Mouse (Mus musculus): Measurements from ENCODE around the gene Trp53tg5. TPM values are rescaled to one million over a fixed set of nuclear protein-coding genes. Genes with fewer than 3 reads are reported as not detected.

Trp53tg5 gene
- total and polyA plus RNA-seq, 3 experiments: not detected

DNA sequence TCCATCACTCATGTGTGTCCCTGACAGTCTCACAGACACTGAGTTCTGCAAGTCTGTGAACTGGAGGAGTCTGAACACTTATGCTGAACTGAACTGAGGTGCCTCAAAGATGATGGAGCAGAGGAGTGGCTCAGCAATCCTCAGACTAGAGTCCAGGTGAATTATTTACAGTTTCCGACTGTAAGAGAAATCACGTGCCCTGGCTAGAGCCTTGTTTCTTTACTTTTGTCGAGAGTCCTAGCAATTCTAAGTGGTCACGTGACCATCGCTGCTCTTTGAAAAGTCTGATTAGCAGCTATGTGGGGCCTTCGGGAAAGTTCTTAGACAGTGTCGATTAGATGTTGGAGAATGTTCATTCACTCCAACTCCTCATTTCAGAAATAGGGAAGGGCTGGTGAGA lies 15.6 kb downstream of the Trp53tg5 start:
- dilution Hi-C loops (cut with MboI; ENCODE audit: extremely low pct_ligation_motif_present, extremely low pct_unique_long_range_greater_than_20kb, low sequenced_read_pairs): no loop called here
- Histone ChIP-seq H3K79me2 (replicated peaks; ENCODE audit: control insufficient read depth, extremely low read depth, insufficient read depth, poor library complexity, severe bottlenecking) (peaks cover 11% of the 10 kb centered on the region), H3K4me1 (ENCODE audit: control insufficient read depth in 1 of 2, insufficient read depth in 2 of 2) (peaks cover 7 to 35% of the 10 kb centered on the region in 2 experiments), H3K27ac (ENCODE audit: insufficient read depth, low read depth) (peak overlapping the region; percentile 43), H3K9ac (ENCODE audit: insufficient read depth, low read depth) (peak overlapping the region; percentile 59), H3K36me3 (replicated peaks in 1 of 2; ENCODE audit: control insufficient read depth in 1 of 2, insufficient read depth in 1 of 2, low read length in 1 of 2) (peaks cover 5 to 10% of the 10 kb centered on the region in 2 experiments), H3K27me3 (replicated peaks) (peaks cover 3% of the 10 kb centered on the region), H3K9me3 (replicated peaks; ENCODE audit: low read length) (peaks cover 2% of the 10 kb centered on the region), H3K4me2 (ENCODE audit: insufficient read depth, low read depth, poor library complexity, severe bottlenecking) (peak overlapping the region; percentile 39), H3K4me3 (replicated peaks in 1 of 3; ENCODE audit: low read depth in 2 of 3, low read length in 2 of 3, poor library complexity in 1 of 3) (peak overlapping the region; percentile 30 to 69 (median 35))
- no peak for DNase-seq (ENCODE audit: extremely low read depth)
- no peak for TF ChIP-seq MAFK (IDR thresholded peaks at IDR 0.05; ENCODE audit: insufficient replicate concordance, low read length)
- peak; percentile 69 for TF ChIP-seq USF2 (conservative IDR thresholded peaks at IDR 0.05; ENCODE audit: low read depth, low read length)
- peak; percentile 72 for TF ChIP-seq USF1 (IDR thresholded peaks at IDR 0.05; ENCODE audit: low read depth, low read length)
- TF ChIP-seq JUND (conservative IDR thresholded peaks at IDR 0.05; ENCODE audit: low read depth, low read length): no peak
- no peak for TF ChIP-seq MYC (IDR thresholded peaks at IDR 0.05; ENCODE audit: low read depth, low read length)
- no peak for TF ChIP-seq RCOR1 (conservative IDR thresholded peaks at IDR 0.05; ENCODE audit: low read depth, low read length)
- no peak for TF ChIP-seq CHD1 (IDR thresholded peaks at IDR 0.05; ENCODE audit: low read depth, low read length)
- no peak for TF ChIP-seq PAX5 (IDR thresholded peaks at IDR 0.05; ENCODE audit: low read length)
- TF ChIP-seq CTCF (conservative IDR thresholded peaks at IDR 0.05 in 1 of 2, IDR thresholded peaks at IDR 0.05 in 1 of 2; ENCODE audit: low read depth in 2 of 2, low read length in 2 of 2): no peak
- TF ChIP-seq NELFE (IDR thresholded peaks at IDR 0.05; ENCODE audit: low read depth, low read length): no peak
- TF ChIP-seq MEF2A (IDR thresholded peaks at IDR 0.05; ENCODE audit: borderline replicate concordance, low read depth, low read length): no peak
- TF ChIP-seq BHLHE40 (IDR thresholded peaks at IDR 0.05; ENCODE audit: low read depth, low read length): peak; percentile 61
- in situ Hi-C loops (cut with MboI; ENCODE audit: low pct_ligation_motif_present, low pct_unique_long_range_greater_than_20kb, low sequenced_read_pairs): loop anchor here (5.0 kb wide), 1 partner anchor 36 kb away; no protein-coding TSS in a partner anchor

GRCm38 (mm10) chr2:164456864-164457300 lies 16.6 kb downstream of the Trp53tg5 start, which contains the start of gene Sys1:
TSS of gene Sys1 (plus strand) at chr2:164456964.
- DNase-seq (ENCODE audit: extremely low read depth): peak; percentile 73
- dilution Hi-C loops (cut with MboI; ENCODE audit: extremely low pct_ligation_motif_present, extremely low pct_unique_long_range_greater_than_20kb, low sequenced_read_pairs): no loop called here
- peaks cover 2% of the 10 kb centered on the region for H3K9me3 ChIP-seq (replicated peaks; ENCODE audit: low read length)
- H3K9ac ChIP-seq (ENCODE audit: insufficient read depth, low read depth): peak within 1 kb of the TSS; percentile 83
- peaks cover 3 to 5% of the 10 kb centered on the region in 2 experiments for H3K36me3 ChIP-seq (replicated peaks in 1 of 2; ENCODE audit: control insufficient read depth in 1 of 2, insufficient read depth in 1 of 2, low read length in 1 of 2)
- peaks cover 8% of the 10 kb centered on the region for H3K79me2 ChIP-seq (replicated peaks; ENCODE audit: control insufficient read depth, extremely low read depth, insufficient read depth, poor library complexity, severe bottlenecking)
- H3K4me1 ChIP-seq (ENCODE audit: control insufficient read depth in 1 of 2, insufficient read depth in 2 of 2): peaks cover 7 to 24% of the 10 kb centered on the region in 2 experiments
- in situ Hi-C loops (cut with MboI; ENCODE audit: low pct_ligation_motif_present, low pct_unique_long_range_greater_than_20kb, low sequenced_read_pairs): loop anchor here (5.0 kb wide), 1 partner anchor 35 kb away; no protein-coding TSS in a partner anchor
- peak within 1 kb of the TSS; percentile 43 for H3K27ac ChIP-seq (ENCODE audit: insufficient read depth, low read depth)
- peaks cover 12% of the 10 kb centered on the region for H3K27me3 ChIP-seq (replicated peaks)
- peak within 1 kb of the TSS; percentile 66 to 84 (median 69) for H3K4me3 ChIP-seq (replicated peaks in 1 of 3; ENCODE audit: low read depth in 2 of 3, low read length in 2 of 3, poor library complexity in 1 of 3)
- H3K4me2 ChIP-seq (ENCODE audit: insufficient read depth, low read depth, poor library complexity, severe bottlenecking): peak within 1 kb of the TSS; percentile 53
- TF ChIP-seq KAT2A (IDR thresholded peaks at IDR 0.05; ENCODE audit: insufficient replicate concordance, low read length): peak; percentile 76; the same call in 1 of the 2 replicates
- no peak for TF ChIP-seq CHD2 (IDR thresholded peaks at IDR 0.05; ENCODE audit: low read length)
- peak; percentile 65; the same call in 1 of the 2 replicates for TF ChIP-seq RCOR1 (conservative IDR thresholded peaks at IDR 0.05; ENCODE audit: low read depth, low read length)
- TF ChIP-seq ZMIZ1 (IDR thresholded peaks at IDR 0.05; ENCODE audit: low read depth, low read length): no peak
- no peak for TF ChIP-seq MAFK (IDR thresholded peaks at IDR 0.05; ENCODE audit: insufficient replicate concordance, low read length)
- TF ChIP-seq E2F4 (IDR thresholded peaks at IDR 0.05; ENCODE audit: insufficient replicate concordance, low read depth, low read length): no peak
- TF ChIP-seq UBTF (IDR thresholded peaks at IDR 0.05; ENCODE audit: low read depth, low read length): no peak
- TF ChIP-seq POLR2AphosphoS2 (IDR thresholded peaks at IDR 0.05; ENCODE audit: low read depth, low read length): peak; percentile 44; the same call in 1 of the 2 replicates
- TF ChIP-seq TBP (conservative IDR thresholded peaks at IDR 0.05; ENCODE audit: low read depth, low read length): peak; percentile 85; the same call in 1 of the 2 replicates
- no peak for TF ChIP-seq MXI1 (IDR thresholded peaks at IDR 0.05; ENCODE audit: low read depth, low read length)
- no peak for TF ChIP-seq ZNF384 (IDR thresholded peaks at IDR 0.05; ENCODE audit: low read depth, low read length)
- peak; percentile 42; the same call in 1 of the 2 replicates for TF ChIP-seq ELF1 (IDR thresholded peaks at IDR 0.05; ENCODE audit: low read depth, low read length)
- no peak for TF ChIP-seq ZC3H11A (IDR thresholded peaks at IDR 0.05; ENCODE audit: low read depth, low read length)
- peak; percentile 46; the same call in 1 of the 2 replicates for TF ChIP-seq MAX (IDR thresholded peaks at IDR 0.05; ENCODE audit: low read length)
- peak; percentile 67 for TF ChIP-seq POLR2A (IDR thresholded peaks at IDR 0.05; ENCODE audit: low read depth, low read length)
- peak; percentile 73 for TF ChIP-seq IRF4 (IDR thresholded peaks at IDR 0.05; ENCODE audit: low read depth, low read length)
- TF ChIP-seq EP300 (IDR thresholded peaks at IDR 0.05; ENCODE audit: low read length): no peak
- no peak for TF ChIP-seq JUND (conservative IDR thresholded peaks at IDR 0.05; ENCODE audit: low read depth, low read length)
- TF ChIP-seq ZKSCAN1 (IDR thresholded peaks at IDR 0.05; ENCODE audit: borderline replicate concordance, low read depth, low read length): no peak
- peak; percentile 43; the same call in 1 of the 2 replicates for TF ChIP-seq MYC (IDR thresholded peaks at IDR 0.05; ENCODE audit: low read depth, low read length)
- TF ChIP-seq BHLHE40 (IDR thresholded peaks at IDR 0.05; ENCODE audit: low read depth, low read length): 0 out of 2 replicates have a peak, but pooled peaks have one; percentile 42
- TF ChIP-seq GABPA (IDR thresholded peaks at IDR 0.05; ENCODE audit: insufficient replicate concordance, low read depth, low read length): no peak
- peak; percentile 48; the same call in 1 of the 2 replicates for TF ChIP-seq ETS1 (conservative IDR thresholded peaks at IDR 0.05; ENCODE audit: low read depth, low read length)
- no peak for TF ChIP-seq CHD1 (IDR thresholded peaks at IDR 0.05; ENCODE audit: low read depth, low read length)
- peak; percentile 15; the same call in 1 of the 2 replicates for TF ChIP-seq MEF2A (IDR thresholded peaks at IDR 0.05; ENCODE audit: borderline replicate concordance, low read depth, low read length)
- no peak for TF ChIP-seq MAZ (IDR thresholded peaks at IDR 0.05; ENCODE audit: low read depth, low read length)

Data from CH12.LX (cell line).